Mouse (Mus musculus): ENCODE results near the gene Cfap221. TPM values are rescaled to one million over a fixed set of nuclear protein-coding genes. Genes with fewer than 3 reads are reported as not detected.

The Cfap221 gene
- 0.02 TPM in 1 of 2 replicates, not detected in the other for polyA plus RNA-seq (2012; rRNA removed; ENCODE audit: low replicate concordance)

GRCm38 (mm10) chr1:119996798-119997581, at the start of gene Cfap221:
Cfap221 (minus strand) TSS chr1:119997234.

GRCm38 (mm10) chr1:120006844-120007790, 10.1 kb upstream of the Cfap221 start, which contains the start of gene Sctr:
Sctr (plus strand) TSS chr1:120006894.

GRCm38 (mm10) chr1:119912953-119913814, 83.8 kb downstream of the Cfap221 start, which contains the start of gene Tmem177:
Tmem177 (minus strand) TSS chr1:119913208.

Other genes with a start within 250 kb of the Cfap221 start
- 0.65 and 1.0 TPM in 2 replicates for gene Ptpn4, start 159.6 kb downstream of the Cfap221 start, polyA plus RNA-seq (2012; rRNA removed; ENCODE audit: low replicate concordance)
- 2.6 and 3.0 TPM in 2 replicates for gene Tmem177, start 84.0 kb downstream of the Cfap221 start, polyA plus RNA-seq (2012; rRNA removed; ENCODE audit: low replicate concordance)
- 1.5 and 2.9 TPM in 2 replicates for gene Sctr, start 9.7 kb upstream of the Cfap221 start, polyA plus RNA-seq (2012; rRNA removed; ENCODE audit: low replicate concordance)
- gene Tmem37, start 76.8 kb upstream of the Cfap221 start, polyA plus RNA-seq (2012; rRNA removed; ENCODE audit: low replicate concordance) = 90.5 and 265 TPM in 2 replicates
- gene Dbi, start 123.8 kb upstream of the Cfap221 start, polyA plus RNA-seq (2012; rRNA removed; ENCODE audit: low replicate concordance) = 517 and 537 TPM in 2 replicates
- 0.42 TPM in 1 of 2 replicates, not detected in the other for gene 3110009E18Rik, start 124.0 kb upstream of the Cfap221 start, polyA plus RNA-seq (2012; rRNA removed; ENCODE audit: low replicate concordance)

All from duodenum, adult 2 months (tissue).